Mouse (Mus musculus) MEL (cell line): ENCODE results near the gene Gna11. TPM values are rescaled to one million over a fixed set of nuclear protein-coding genes. Genes with fewer than 3 reads are reported as not detected.

Source experiments
- DNase-seq: peaks from one replicate; pipeline ENCODE4 v3.0.0; 2011; ENCODE audit warnings: low read depth, low spot score
- H3K27ac ChIP-seq: 2 replicates; pipeline ENCODE4 v1.5.1; 2012; ENCODE audit warnings: low read depth, mild to moderate bottlenecking, control low read depth, low read length, moderate library complexity; ENCODE audit not compliant: control insufficient read depth
- H3K27me3 ChIP-seq, 2 experiments: fragments of 150-350 bp in 1 of 2; sonication (generic) in 1 of 2; 2 replicates each; pipeline ENCODE4 v1.6.1; 2012; ENCODE audit warnings: low read length in 2 of 2, mild to moderate bottlenecking in 2 of 2, improper control_type of control experiment in 1 of 2, moderate library complexity in 1 of 2; ENCODE audit not compliant: insufficient read depth in 2 of 2, control insufficient read depth in 1 of 2
- H3K36me3 ChIP-seq, 2 experiments: 2 replicates each; pipeline ENCODE4 v1.6.1; 2012 to 2014; ENCODE audit warnings: low read length in 2 of 2, improper control_type of control experiment in 1 of 2, inconsistent platforms in 1 of 2, mild to moderate bottlenecking in 1 of 2; ENCODE audit not compliant: insufficient read depth in 2 of 2, control insufficient read depth in 1 of 2
- H3K4me1 ChIP-seq, 2 experiments: fragments of 150-350 bp in 1 of 2; sonication (generic) in 1 of 2; 2 replicates each; pipeline ENCODE4 v1.6.1; 2012; ENCODE audit warnings: low read length in 2 of 2, improper control_type of control experiment in 1 of 2, mild to moderate bottlenecking in 1 of 2; ENCODE audit not compliant: insufficient read depth in 2 of 2, control insufficient read depth in 1 of 2
- H3K4me3 ChIP-seq, 2 experiments: fragments of 150-350 bp in 1 of 2; sonication (generic) in 1 of 2; 2 replicates each; pipeline ENCODE4 v1.5.1; 2012; ENCODE audit warnings: low read depth in 2 of 2, low read length in 2 of 2, mild to moderate bottlenecking in 2 of 2, moderate library complexity in 2 of 2, control low read depth in 1 of 2, improper control_type of control experiment in 1 of 2; ENCODE audit not compliant: control insufficient read depth in 1 of 2, insufficient read depth in 1 of 2
- H3K79me2 ChIP-seq: 2 replicates; pipeline ENCODE4 v1.6.1; 2012; ENCODE audit warnings: mild to moderate bottlenecking, low read length, moderate library complexity; ENCODE audit not compliant: control insufficient read depth, poor library complexity, insufficient read depth
- H3K9ac ChIP-seq: 2 replicates; pipeline ENCODE4 v1.6.1; 2012; ENCODE audit warnings: low read depth, mild to moderate bottlenecking, control low read depth, low read length, moderate library complexity; ENCODE audit not compliant: control insufficient read depth, poor library complexity, severe bottlenecking
- H3K9me3 ChIP-seq: fragments of 150-350 bp; sonication (generic); replicated peaks from 2 replicates; pipeline ENCODE4 v1.6.1; 2012; ENCODE audit warnings: mild to moderate bottlenecking, low read length, improper control_type of control experiment, moderate library complexity; ENCODE audit not compliant: insufficient read depth
- CHD1 ChIP-seq: IDR thresholded peaks from 2 replicates; pipeline ENCODE4 v1.6.1; 2012; ENCODE audit warnings: low read depth, mild to moderate bottlenecking, inconsistent platforms, low read length, improper control_type of control experiment
- CHD2 ChIP-seq: IDR thresholded peaks from 2 replicates; pipeline ENCODE4 v1.6.1; 2011; ENCODE audit warnings: low read length, improper control_type of control experiment
- ELF1 ChIP-seq: IDR thresholded peaks from 2 replicates; pipeline ENCODE4 v1.6.1; 2014; ENCODE audit warnings: low read depth, mild to moderate bottlenecking, inconsistent platforms, low read length, improper control_type of control experiment, moderate library complexity
- ETS1 ChIP-seq: IDR thresholded peaks from 2 replicates; pipeline ENCODE4 v1.6.1; 2012; ENCODE audit warnings: low read depth, mild to moderate bottlenecking, inconsistent platforms, low read length, improper control_type of control experiment, moderate library complexity
- GABPA ChIP-seq: IDR thresholded peaks from 2 replicates; pipeline ENCODE4 v1.6.1; 2012; ENCODE audit warnings: low read depth, mild to moderate bottlenecking, inconsistent platforms, low read length, improper control_type of control experiment, moderate library complexity
- HCFC1 ChIP-seq: IDR thresholded peaks from 2 replicates; pipeline ENCODE4 v1.6.1; 2012; ENCODE audit warnings: low read depth, mild to moderate bottlenecking, inconsistent platforms, low read length, improper control_type of control experiment, moderate library complexity
- JUND ChIP-seq: IDR thresholded peaks from 2 replicates; pipeline ENCODE4 v1.6.1; 2011; ENCODE audit warnings: low read depth, mild to moderate bottlenecking, improper control_type of control experiment, low read length
- MAFK ChIP-seq: IDR thresholded peaks from 2 replicates; pipeline ENCODE4 v1.6.1; 2011; ENCODE audit warnings: low read depth, mild to moderate bottlenecking, low read length, improper control_type of control experiment, borderline replicate concordance
- MAZ ChIP-seq: IDR thresholded peaks from 2 replicates; pipeline ENCODE4 v1.6.1; 2012; ENCODE audit warnings: low read depth, mild to moderate bottlenecking, inconsistent platforms, low read length, improper control_type of control experiment
- MXI1 ChIP-seq: IDR thresholded peaks from 2 replicates; pipeline ENCODE4 v1.6.1; 2011; ENCODE audit warnings: mild to moderate bottlenecking, low read depth, low read length, improper control_type of control experiment
- MYB ChIP-seq: IDR thresholded peaks from 2 replicates; pipeline ENCODE4 v1.6.1; 2011; ENCODE audit warnings: mild to moderate bottlenecking, low read depth, low read length, improper control_type of control experiment
- NELFE ChIP-seq: IDR thresholded peaks from 2 replicates; pipeline ENCODE4 v1.6.1; 2011; ENCODE audit warnings: low read depth, low read length, improper control_type of control experiment
- NRF1 ChIP-seq: IDR thresholded peaks from 2 replicates; pipeline ENCODE4 v1.6.1; 2014; ENCODE audit warnings: low read depth, mild to moderate bottlenecking, inconsistent platforms, low read length, improper control_type of control experiment, moderate library complexity; ENCODE audit not compliant: poor library complexity, insufficient read depth, severe bottlenecking
- POLR2A ChIP-seq, 2 experiments: IDR thresholded peaks; 2 replicates each; pipeline ENCODE4 v1.6.1; 2011 to 2012; ENCODE audit warnings: low read length in 2 of 2, mild to moderate bottlenecking in 2 of 2, control low read depth in 1 of 2, improper control_type of control experiment in 1 of 2, low read depth in 1 of 2, moderate library complexity in 1 of 2; ENCODE audit not compliant: control insufficient read depth in 1 of 2, insufficient read depth in 1 of 2, poor library complexity in 1 of 2
- POLR2AphosphoS2 ChIP-seq: IDR thresholded peaks from 2 replicates; pipeline ENCODE4 v1.6.1; 2011; ENCODE audit warnings: low read length, improper control_type of control experiment
- POLR2AphosphoS5 ChIP-seq: IDR thresholded peaks from 2 replicates; pipeline ENCODE4 v1.6.1; 2012; ENCODE audit warnings: low read depth, borderline replicate concordance, mild to moderate bottlenecking, inconsistent platforms, low read length, moderate library complexity, mixed read lengths
- RAD21 ChIP-seq: IDR thresholded peaks from 2 replicates; pipeline ENCODE4 v1.6.1; 2011; ENCODE audit warnings: mild to moderate bottlenecking, low read depth, low read length, improper control_type of control experiment
- RCOR1 ChIP-seq: IDR thresholded peaks from 2 replicates; pipeline ENCODE4 v1.6.1; 2012; ENCODE audit warnings: low read depth, mild to moderate bottlenecking, inconsistent platforms, low read length, improper control_type of control experiment
- SMC3 ChIP-seq: IDR thresholded peaks from 2 replicates; pipeline ENCODE4 v1.6.1; 2011; ENCODE audit warnings: low read depth, low read length, improper control_type of control experiment
- USF1 ChIP-seq: IDR thresholded peaks from 2 replicates; pipeline ENCODE4 v1.6.1; 2014; ENCODE audit warnings: low read depth, mild to moderate bottlenecking, inconsistent platforms, low read length, improper control_type of control experiment, moderate library complexity
- USF2 ChIP-seq, 2 experiments: IDR thresholded peaks; 2 replicates each; pipeline ENCODE4 v1.6.1; 2011 to 2012; ENCODE audit warnings: improper control_type of control experiment in 2 of 2, low read length in 2 of 2, borderline replicate concordance in 1 of 2, inconsistent platforms in 1 of 2, low read depth in 1 of 2, mild to moderate bottlenecking in 1 of 2; ENCODE audit not compliant: insufficient read depth in 1 of 2
- ZC3H11A ChIP-seq: IDR thresholded peaks from 2 replicates; pipeline ENCODE4 v1.6.1; 2012; ENCODE audit warnings: low read depth, mild to moderate bottlenecking, inconsistent platforms, low read length, improper control_type of control experiment
- ZKSCAN1 ChIP-seq: IDR thresholded peaks from 2 replicates; pipeline ENCODE4 v1.6.1; 2012; ENCODE audit warnings: low read depth, mild to moderate bottlenecking, inconsistent platforms, low read length, improper control_type of control experiment, moderate library complexity
- ZNF384 ChIP-seq: IDR thresholded peaks from 2 replicates; pipeline ENCODE4 v1.6.1; 2012; ENCODE audit warnings: low read depth, mild to moderate bottlenecking, inconsistent platforms, low read length, improper control_type of control experiment
- polyA plus RNA-seq, 2 experiments: library from polyadenylated mRNA; stranded (reverse) in 1 of 2; unstranded in 1 of 2; fragments of >175 nt in 1 of 2; fragments of >200 nt in 1 of 2; gene quantifications; 2 replicates each; pipeline versions ENCODE4 v1.2.1 to v1.2.4; 2012; ENCODE audit warnings: low replicate concordance in 2 of 2, low read depth in 1 of 2; ENCODE audit not compliant: insufficient read length in 2 of 2, insufficient read depth in 1 of 2, missing spikeins in 1 of 2
- total RNA-seq: library from RNA; depleted of rRNA; stranded (reverse); fragments of 300-350 nt; gene quantifications from 2 replicates; pipeline ENCODE4 v1.2.3, GENCODE M21; 2012

Gene Gna11
- total and polyA plus RNA-seq, 3 experiments = 14.1 to 18.4 TPM; not detected in 1

DNA sequence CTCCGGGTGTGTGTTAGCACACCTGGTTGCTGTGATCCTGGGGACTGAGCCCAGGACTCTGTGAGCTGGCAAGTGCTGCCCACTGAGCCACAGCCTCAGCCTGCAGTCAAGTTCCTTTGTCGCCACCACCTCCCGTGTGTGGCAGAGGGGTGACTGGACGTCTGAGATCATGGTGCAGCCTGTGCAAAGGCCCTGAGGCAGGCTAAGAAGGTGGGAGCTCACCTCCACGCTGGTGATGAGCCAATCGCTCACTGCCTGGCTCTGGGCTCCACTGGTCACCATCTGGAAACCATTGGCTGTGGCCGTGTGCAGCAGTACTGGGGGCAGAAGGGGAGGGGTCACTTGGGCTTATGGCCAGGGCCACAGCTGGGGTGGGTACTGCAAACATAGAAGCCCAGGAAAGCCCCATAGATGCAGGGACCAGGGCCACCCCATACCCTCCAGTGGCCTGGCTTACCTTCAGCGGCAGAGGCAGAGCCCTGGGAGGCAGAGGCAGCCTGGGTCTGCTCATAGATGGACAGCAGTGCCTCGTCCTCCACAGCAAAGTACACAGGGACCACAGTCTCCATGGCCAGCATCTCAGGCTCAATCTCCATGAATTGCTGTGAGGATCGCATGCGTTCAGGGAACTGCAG, 52.3 kb downstream of the Gna11 start:
- H3K4me3 ChIP-seq = no peak overlapping the region
- H3K9ac ChIP-seq = no peak overlapping the region
- peaks cover 0 to 7% of the 10 kb centered on the region in 2 experiments; a peak in 3 of 4 replicates for H3K36me3 ChIP-seq
- no peak for DNase-seq
- H3K79me2 ChIP-seq = peaks cover 29% of the 10 kb centered on the region
- H3K9me3 ChIP-seq = no peaks in the 10 kb centered on the region
- no peak overlapping the region for H3K27ac ChIP-seq
- TF ChIP-seq ZNF384 = no peak
- no peak for TF ChIP-seq ETS1
- TF ChIP-seq SMC3 = no peak
- TF ChIP-seq CHD1 = no peak
- TF ChIP-seq POLR2A (IDR thresholded peaks at IDR 0.05; ENCODE audit: control insufficient read depth in 1 of 2, insufficient read depth in 1 of 2, low read depth in 1 of 2, low read length in 2 of 2, poor library complexity in 1 of 2) = no peak
- no peak for TF ChIP-seq HCFC1
- TF ChIP-seq MAZ = no peak
- TF ChIP-seq USF2 (IDR thresholded peaks at IDR 0.05; ENCODE audit: borderline replicate concordance in 1 of 2, insufficient read depth in 1 of 2, low read depth in 1 of 2, low read length in 2 of 2) = no peak
- no peak for TF ChIP-seq USF1
- no peak for TF ChIP-seq RCOR1
- no peak for TF ChIP-seq RAD21
- TF ChIP-seq GABPA = no peak
- no peak for TF ChIP-seq ZC3H11A
- TF ChIP-seq POLR2AphosphoS5 = no peak
- TF ChIP-seq JUND = no peak
- H3K27me3 ChIP-seq = no peaks in the 10 kb centered on the region
- H3K4me1 ChIP-seq = peaks cover 0 to 8% of the 10 kb centered on the region in 2 experiments; a peak in 2 of 4 replicates

GRCm38 (mm10) chr10:81491018-81491417, 54.0 kb downstream of the Gna11 start:
- H3K36me3 ChIP-seq = peaks cover 0 to 7% of the 10 kb centered on the region in 2 experiments; a peak in 3 of 4 replicates
- no peaks in the 10 kb centered on the region for H3K27me3 ChIP-seq

More at GRCm38 (mm10) chr10:81491018-81491417, 54.0 kb downstream of the Gna11 start:
- H3K9ac ChIP-seq = no peak overlapping the region
- H3K4me3 ChIP-seq = no peak overlapping the region
- H3K9me3 ChIP-seq = no peaks in the 10 kb centered on the region
- peaks cover 27% of the 10 kb centered on the region for H3K79me2 ChIP-seq
- H3K27ac ChIP-seq = no peak overlapping the region
- H3K4me1 ChIP-seq = peaks cover 0 to 12% of the 10 kb centered on the region in 2 experiments; a peak in 2 of 4 replicates
- TF ChIP-seq GABPA (no peak), MXI1 (no peak), CHD2 (no peak), RAD21 (no peak), ZKSCAN1 (no peak), NRF1 (no peak), POLR2AphosphoS2 (no peak), HCFC1 (no peak), NELFE (no peak), MAFK (no peak), ELF1 (no peak), MYB (no peak)
- no peak for DNase-seq
